Mouse (Mus musculus) MEL (cell line): Measurements from ENCODE around the gene Dzip1. TPM values are rescaled to one million over a fixed set of nuclear protein-coding genes. Genes with fewer than 3 reads are reported as not detected.

ENCODE experiments used
- DNase-seq: peaks from one replicate; pipeline ENCODE4 v3.0.0; 2011; ENCODE audit warnings: low read depth, low spot score
- H3K27ac ChIP-seq: 2 replicates; pipeline ENCODE4 v1.5.1; 2012; ENCODE audit warnings: low read depth, mild to moderate bottlenecking, control low read depth, low read length, moderate library complexity; ENCODE audit not compliant: control insufficient read depth
- H3K27me3 ChIP-seq, 2 experiments: fragments of 150-350 bp in 1 of 2; sonication (generic) in 1 of 2; 2 replicates each; pipeline ENCODE4 v1.6.1; 2012; ENCODE audit warnings: low read length in 2 of 2, mild to moderate bottlenecking in 2 of 2, improper control_type of control experiment in 1 of 2, moderate library complexity in 1 of 2; ENCODE audit not compliant: insufficient read depth in 2 of 2, control insufficient read depth in 1 of 2
- H3K36me3 ChIP-seq, 2 experiments: 2 replicates each; pipeline ENCODE4 v1.6.1; 2012 to 2014; ENCODE audit warnings: low read length in 2 of 2, improper control_type of control experiment in 1 of 2, inconsistent platforms in 1 of 2, mild to moderate bottlenecking in 1 of 2; ENCODE audit not compliant: insufficient read depth in 2 of 2, control insufficient read depth in 1 of 2
- H3K4me1 ChIP-seq, 2 experiments: fragments of 150-350 bp in 1 of 2; sonication (generic) in 1 of 2; 2 replicates each; pipeline ENCODE4 v1.6.1; 2012; ENCODE audit warnings: low read length in 2 of 2, improper control_type of control experiment in 1 of 2, mild to moderate bottlenecking in 1 of 2; ENCODE audit not compliant: insufficient read depth in 2 of 2, control insufficient read depth in 1 of 2
- H3K4me3 ChIP-seq, 2 experiments: fragments of 150-350 bp in 1 of 2; sonication (generic) in 1 of 2; 2 replicates each; pipeline ENCODE4 v1.5.1; 2012; ENCODE audit warnings: low read depth in 2 of 2, low read length in 2 of 2, mild to moderate bottlenecking in 2 of 2, moderate library complexity in 2 of 2, control low read depth in 1 of 2, improper control_type of control experiment in 1 of 2; ENCODE audit not compliant: control insufficient read depth in 1 of 2, insufficient read depth in 1 of 2
- H3K79me2 ChIP-seq: 2 replicates; pipeline ENCODE4 v1.6.1; 2012; ENCODE audit warnings: mild to moderate bottlenecking, low read length, moderate library complexity; ENCODE audit not compliant: control insufficient read depth, poor library complexity, insufficient read depth
- H3K9ac ChIP-seq: 2 replicates; pipeline ENCODE4 v1.6.1; 2012; ENCODE audit warnings: low read depth, mild to moderate bottlenecking, control low read depth, low read length, moderate library complexity; ENCODE audit not compliant: control insufficient read depth, poor library complexity, severe bottlenecking
- H3K9me3 ChIP-seq: fragments of 150-350 bp; sonication (generic); replicated peaks from 2 replicates; pipeline ENCODE4 v1.6.1; 2012; ENCODE audit warnings: mild to moderate bottlenecking, low read length, improper control_type of control experiment, moderate library complexity; ENCODE audit not compliant: insufficient read depth
- BHLHE40 ChIP-seq: IDR thresholded peaks from 2 replicates; pipeline ENCODE4 v1.6.1; 2012; ENCODE audit warnings: low read depth, mild to moderate bottlenecking, inconsistent platforms, low read length, improper control_type of control experiment, borderline replicate concordance
- CHD1 ChIP-seq: IDR thresholded peaks from 2 replicates; pipeline ENCODE4 v1.6.1; 2012; ENCODE audit warnings: low read depth, mild to moderate bottlenecking, inconsistent platforms, low read length, improper control_type of control experiment
- CHD2 ChIP-seq: IDR thresholded peaks from 2 replicates; pipeline ENCODE4 v1.6.1; 2011; ENCODE audit warnings: low read length, improper control_type of control experiment
- CTCF ChIP-seq, 3 experiments: IDR thresholded peaks in 2 of 3; conservative IDR thresholded peaks in 1 of 3; 2 replicates each; pipeline ENCODE4 v1.5.1; 2011 to 2012; ENCODE audit warnings: low read length in 3 of 3, low read depth in 2 of 3, mild to moderate bottlenecking in 2 of 3, improper control_type of control experiment in 1 of 3, inconsistent platforms in 1 of 3, mixed read lengths in 1 of 3, moderate library complexity in 1 of 3; ENCODE audit not compliant: control insufficient read depth in 1 of 3, insufficient read depth in 1 of 3, poor library complexity in 1 of 3, severe bottlenecking in 1 of 3
- E2F4 ChIP-seq: IDR thresholded peaks from 2 replicates; pipeline ENCODE4 v1.6.1; 2011; ENCODE audit warnings: low read depth, low read length, improper control_type of control experiment, borderline replicate concordance
- ELF1 ChIP-seq: IDR thresholded peaks from 2 replicates; pipeline ENCODE4 v1.6.1; 2014; ENCODE audit warnings: low read depth, mild to moderate bottlenecking, inconsistent platforms, low read length, improper control_type of control experiment, moderate library complexity
- ETS1 ChIP-seq: IDR thresholded peaks from 2 replicates; pipeline ENCODE4 v1.6.1; 2012; ENCODE audit warnings: low read depth, mild to moderate bottlenecking, inconsistent platforms, low read length, improper control_type of control experiment, moderate library complexity
- JUND ChIP-seq: IDR thresholded peaks from 2 replicates; pipeline ENCODE4 v1.6.1; 2011; ENCODE audit warnings: low read depth, mild to moderate bottlenecking, improper control_type of control experiment, low read length
- KAT2A ChIP-seq: conservative IDR thresholded peaks from 2 replicates; pipeline ENCODE4 v1.6.1; 2012; ENCODE audit warnings: low read depth, low read length, improper control_type of control experiment, inconsistent platforms
- MAX ChIP-seq: IDR thresholded peaks from 2 replicates; pipeline ENCODE4 v1.6.1; 2011; ENCODE audit warnings: low read length, improper control_type of control experiment
- MXI1 ChIP-seq: IDR thresholded peaks from 2 replicates; pipeline ENCODE4 v1.6.1; 2011; ENCODE audit warnings: mild to moderate bottlenecking, low read depth, low read length, improper control_type of control experiment
- MYC ChIP-seq: IDR thresholded peaks from 2 replicates; pipeline ENCODE4 v1.6.1; 2011; ENCODE audit warnings: low read depth, mild to moderate bottlenecking, low read length, improper control_type of control experiment, moderate library complexity
- NRF1 ChIP-seq: IDR thresholded peaks from 2 replicates; pipeline ENCODE4 v1.6.1; 2014; ENCODE audit warnings: low read depth, mild to moderate bottlenecking, inconsistent platforms, low read length, improper control_type of control experiment, moderate library complexity; ENCODE audit not compliant: poor library complexity, insufficient read depth, severe bottlenecking
- POLR2A ChIP-seq, 2 experiments: IDR thresholded peaks; 2 replicates each; pipeline ENCODE4 v1.6.1; 2011 to 2012; ENCODE audit warnings: low read length in 2 of 2, mild to moderate bottlenecking in 2 of 2, control low read depth in 1 of 2, improper control_type of control experiment in 1 of 2, low read depth in 1 of 2, moderate library complexity in 1 of 2; ENCODE audit not compliant: control insufficient read depth in 1 of 2, insufficient read depth in 1 of 2, poor library complexity in 1 of 2
- POLR2AphosphoS2 ChIP-seq: IDR thresholded peaks from 2 replicates; pipeline ENCODE4 v1.6.1; 2011; ENCODE audit warnings: low read length, improper control_type of control experiment
- RAD21 ChIP-seq: IDR thresholded peaks from 2 replicates; pipeline ENCODE4 v1.6.1; 2011; ENCODE audit warnings: mild to moderate bottlenecking, low read depth, low read length, improper control_type of control experiment
- TBP ChIP-seq: IDR thresholded peaks from 2 replicates; pipeline ENCODE4 v1.8.0; 2011; ENCODE audit warnings: low read depth, low read length, improper control_type of control experiment
- TCF12 ChIP-seq: IDR thresholded peaks from 2 replicates; pipeline ENCODE4 v1.6.1; 2014; ENCODE audit warnings: low read depth, mild to moderate bottlenecking, inconsistent platforms, low read length, improper control_type of control experiment, moderate library complexity
- UBTF ChIP-seq: IDR thresholded peaks from 2 replicates; pipeline ENCODE4 v1.6.1; 2012; ENCODE audit warnings: low read depth, mild to moderate bottlenecking, inconsistent platforms, low read length, improper control_type of control experiment, moderate library complexity, borderline replicate concordance; ENCODE audit not compliant: insufficient read depth
- USF1 ChIP-seq: IDR thresholded peaks from 2 replicates; pipeline ENCODE4 v1.6.1; 2014; ENCODE audit warnings: low read depth, mild to moderate bottlenecking, inconsistent platforms, low read length, improper control_type of control experiment, moderate library complexity
- USF2 ChIP-seq, 2 experiments: IDR thresholded peaks; 2 replicates each; pipeline ENCODE4 v1.6.1; 2011 to 2012; ENCODE audit warnings: improper control_type of control experiment in 2 of 2, low read length in 2 of 2, borderline replicate concordance in 1 of 2, inconsistent platforms in 1 of 2, low read depth in 1 of 2, mild to moderate bottlenecking in 1 of 2; ENCODE audit not compliant: insufficient read depth in 1 of 2
- ZC3H11A ChIP-seq: IDR thresholded peaks from 2 replicates; pipeline ENCODE4 v1.6.1; 2012; ENCODE audit warnings: low read depth, mild to moderate bottlenecking, inconsistent platforms, low read length, improper control_type of control experiment
- polyA plus RNA-seq, 2 experiments: library from polyadenylated mRNA; stranded (reverse) in 1 of 2; unstranded in 1 of 2; fragments of >175 nt in 1 of 2; fragments of >200 nt in 1 of 2; gene quantifications; 2 replicates each; pipeline versions ENCODE4 v1.2.1 to v1.2.4; 2012; ENCODE audit warnings: low replicate concordance in 2 of 2, low read depth in 1 of 2; ENCODE audit not compliant: insufficient read length in 2 of 2, insufficient read depth in 1 of 2, missing spikeins in 1 of 2
- total RNA-seq: library from RNA; depleted of rRNA; stranded (reverse); fragments of 300-350 nt; gene quantifications from 2 replicates; pipeline ENCODE4 v1.2.3, GENCODE M21; 2012

The Dzip1 gene
- total and polyA plus RNA-seq, 3 experiments: 0.35 to 1.8 TPM; not detected in 1

DNA sequence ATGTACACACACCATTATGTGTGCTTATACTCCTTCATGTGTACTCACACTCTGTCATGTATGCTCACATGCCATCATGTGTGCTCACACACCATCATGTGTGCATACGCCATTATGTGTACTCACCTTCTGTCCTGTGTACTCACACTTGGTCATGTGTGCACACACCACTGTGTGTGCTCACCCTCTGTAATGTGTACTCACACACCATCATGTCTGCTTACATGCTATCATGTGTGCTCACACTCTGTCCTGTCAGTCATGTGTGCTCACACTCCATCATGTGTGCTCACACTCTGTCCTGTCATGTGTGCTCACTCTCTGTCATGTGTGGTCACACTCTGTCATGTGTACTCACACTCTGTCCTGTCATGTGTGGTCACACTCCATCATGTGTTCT lies 85.2 kb downstream of the Dzip1 start:
- no peak for DNase-seq
- Histone ChIP-seq H3K27ac (no peak overlapping the region), H3K4me3 (no peak overlapping the region), H3K79me2 (no peaks in the 10 kb centered on the region; the same call in 1 of the 2 replicates), H3K36me3 (0 out of 4 replicates have a peak, but pooled peaks cover 0 to 3% of the 10 kb centered on the region in 2 experiments), H3K9me3 (no peaks in the 10 kb centered on the region), H3K9ac (no peak overlapping the region), H3K27me3 (no peaks in the 10 kb centered on the region), H3K4me1 (peaks cover 0 to 3% of the 10 kb centered on the region in 2 experiments; a peak in 3 of 4 replicates)
- TF ChIP-seq MYC (no peak), CTCF (IDR thresholded peaks at IDR 0.05 in 2 of 3, conservative IDR thresholded peaks at IDR 0.05 in 1 of 3; ENCODE audit: control insufficient read depth in 1 of 3, insufficient read depth in 1 of 3, low read depth in 2 of 3, low read length in 3 of 3, poor library complexity in 1 of 3, severe bottlenecking in 1 of 3) (no peak), KAT2A (no peak), ELF1 (no peak), CHD2 (no peak), ETS1 (no peak), MAX (no peak), USF2 (IDR thresholded peaks at IDR 0.05; ENCODE audit: borderline replicate concordance in 1 of 2, insufficient read depth in 1 of 2, low read depth in 1 of 2, low read length in 2 of 2) (no peak), BHLHE40 (no peak), USF1 (no peak), CHD1 (no peak), POLR2AphosphoS2 (no peak), ZC3H11A (no peak), RAD21 (no peak)

DNA sequence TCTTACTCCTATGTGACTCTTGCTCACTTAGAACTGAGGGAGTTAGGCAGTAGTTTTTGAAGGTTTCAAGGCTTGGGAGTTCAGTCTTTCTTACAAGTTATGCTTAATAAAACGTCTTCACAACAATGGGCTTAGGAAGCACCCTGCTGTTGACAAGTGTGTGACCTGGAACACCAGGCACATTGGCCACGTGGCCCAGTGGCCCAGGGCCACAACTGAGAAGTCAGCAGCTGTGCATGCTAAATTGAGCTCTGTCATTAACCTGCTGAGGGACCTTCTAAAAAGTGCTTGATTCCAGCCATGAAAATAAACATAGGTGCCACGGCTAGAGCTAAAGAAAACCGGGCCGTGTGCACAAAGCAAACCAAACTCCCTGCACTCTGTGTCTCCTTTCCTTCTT lies 85.8 kb downstream of the Dzip1 start:
- H3K4me1 ChIP-seq: peaks cover 0 to 3% of the 10 kb centered on the region in 2 experiments; a peak in 3 of 4 replicates
- H3K27ac ChIP-seq: no peak overlapping the region
- no peak overlapping the region for H3K9ac ChIP-seq
- TF ChIP-seq TCF12 (no peak), POLR2A (IDR thresholded peaks at IDR 0.05; ENCODE audit: control insufficient read depth in 1 of 2, insufficient read depth in 1 of 2, low read depth in 1 of 2, low read length in 2 of 2, poor library complexity in 1 of 2) (no peak), MAX (no peak), BHLHE40 (no peak), TBP (no peak), ETS1 (no peak), NRF1 (no peak), CTCF (IDR thresholded peaks at IDR 0.05 in 2 of 3, conservative IDR thresholded peaks at IDR 0.05 in 1 of 3; ENCODE audit: control insufficient read depth in 1 of 3, insufficient read depth in 1 of 3, low read depth in 2 of 3, low read length in 3 of 3, poor library complexity in 1 of 3, severe bottlenecking in 1 of 3) (no peak), JUND (no peak), ELF1 (no peak), MXI1 (no peak), USF2 (IDR thresholded peaks at IDR 0.05; ENCODE audit: borderline replicate concordance in 1 of 2, insufficient read depth in 1 of 2, low read depth in 1 of 2, low read length in 2 of 2) (no peak), MYC (no peak), E2F4 (no peak), UBTF (no peak)
- H3K9me3 ChIP-seq: no peaks in the 10 kb centered on the region
- no peak overlapping the region for H3K4me3 ChIP-seq
- H3K79me2 ChIP-seq: no peaks in the 10 kb centered on the region; the same call in 1 of the 2 replicates
- H3K27me3 ChIP-seq: no peaks in the 10 kb centered on the region
- DNase-seq: no peak
- 0 out of 4 replicates have a peak, but pooled peaks cover 0 to 3% of the 10 kb centered on the region in 2 experiments for H3K36me3 ChIP-seq
